Mouse (Mus musculus) ovary, postnatal 14 days (tissue): ENCODE measurements at regions not wholly inside any gene's neighbourhood (a gene's known extent, or its start where the extent isn't known, plus 50 kb on each side); places are given as distances from the start of the nearest gene placed in this dataset.

ENCODE experiments used
- DNase-seq: peaks from one replicate; pipeline ENCODE4 v3.0.0; 2022; ENCODE audit warnings: low spot score

DNA sequence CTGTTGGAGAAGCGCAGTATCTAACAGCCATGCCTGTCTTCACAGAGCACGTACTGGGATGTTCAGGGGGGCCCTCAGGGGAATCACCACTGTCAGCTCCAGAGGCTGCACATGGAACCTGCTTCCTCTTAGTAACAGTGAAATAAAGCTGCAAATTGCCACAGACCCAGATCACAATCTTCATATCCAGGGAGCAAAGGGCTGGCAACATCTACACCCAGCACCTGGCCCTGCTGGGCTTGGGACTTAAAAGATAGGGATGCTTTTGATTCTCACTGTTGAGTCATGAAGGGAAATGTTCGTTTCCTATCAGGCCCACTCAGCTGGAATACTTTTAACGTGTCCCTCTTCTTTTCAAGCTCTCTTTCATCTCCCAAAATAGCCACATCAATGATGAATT lies 322.4 kb upstream of the Trib2 start:
- DNase-seq: no peak

DNA sequence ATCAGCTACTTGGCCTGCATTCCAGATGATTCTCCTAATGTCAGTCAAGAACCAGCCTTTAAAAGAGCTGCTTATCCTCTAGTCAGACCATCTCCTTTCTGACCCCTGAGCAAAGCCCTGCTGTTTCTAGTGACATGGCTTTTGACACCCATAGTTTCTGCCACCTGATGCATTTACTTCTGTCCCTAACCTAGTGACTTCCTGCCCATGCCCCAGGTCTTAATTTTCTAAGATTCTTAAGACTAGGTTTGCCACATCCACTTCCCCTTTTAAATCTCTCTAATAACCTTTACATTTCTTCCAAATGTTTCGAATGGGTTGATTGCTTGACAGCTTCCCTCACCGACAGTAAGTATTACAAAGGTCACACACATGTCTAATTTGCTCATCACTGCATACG lies 321.1 kb upstream of the Trib2 start:
- no peak for DNase-seq

DNA sequence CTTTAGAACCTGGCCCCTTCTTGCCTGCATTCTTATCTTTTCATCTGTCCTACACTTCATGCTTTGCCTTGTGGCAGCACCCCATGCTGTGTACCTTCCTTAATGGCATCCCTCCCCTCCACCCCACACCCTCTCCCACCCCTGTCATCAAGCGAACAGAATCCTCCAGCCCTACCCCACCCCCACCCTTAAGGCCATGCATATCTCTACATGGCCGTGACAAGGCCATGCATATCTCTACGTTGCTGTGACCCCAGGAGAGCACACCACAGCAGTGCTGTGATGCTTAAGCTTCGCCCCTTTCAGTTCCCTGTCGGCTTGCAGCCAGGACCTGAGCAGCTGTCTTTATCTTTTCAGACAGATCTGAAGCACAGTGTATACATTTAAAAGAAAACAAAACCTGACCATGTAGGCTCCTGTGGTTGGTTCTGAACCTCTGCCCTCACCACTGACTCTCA lies 319.5 kb upstream of the Trib2 start:
- DNase-seq: no peak

DNA sequence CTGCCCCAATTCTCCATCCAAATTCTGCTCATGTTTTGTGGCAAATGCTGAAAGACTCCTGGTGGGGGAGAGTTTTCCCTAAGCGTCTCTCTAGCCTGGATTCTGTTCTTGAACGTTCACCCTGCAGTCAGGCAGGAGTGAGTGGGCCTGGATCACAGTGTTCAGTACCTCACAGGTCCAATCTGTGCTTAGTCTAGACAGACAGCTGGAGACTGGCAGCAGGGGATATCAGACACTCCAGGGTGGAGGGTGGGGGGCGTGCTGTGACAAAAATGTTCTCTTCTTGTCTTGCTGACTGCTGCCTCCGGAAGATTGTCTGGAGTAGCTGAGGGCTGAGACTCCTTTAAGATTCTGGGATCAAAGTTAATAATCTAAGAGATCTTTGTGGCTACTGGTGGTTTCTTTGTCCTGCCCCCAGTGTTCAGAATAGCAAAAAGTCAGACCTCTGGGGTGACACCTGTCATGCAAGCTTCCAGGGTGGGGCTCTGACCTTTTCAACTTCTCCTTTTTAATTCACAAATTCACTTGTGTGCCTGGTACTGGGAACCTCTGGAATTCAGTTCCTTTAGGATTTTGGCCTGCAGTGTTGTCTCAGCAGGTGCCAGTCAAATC lies 319.0 kb upstream of the Trib2 start:
- DNase-seq: no peak

DNA sequence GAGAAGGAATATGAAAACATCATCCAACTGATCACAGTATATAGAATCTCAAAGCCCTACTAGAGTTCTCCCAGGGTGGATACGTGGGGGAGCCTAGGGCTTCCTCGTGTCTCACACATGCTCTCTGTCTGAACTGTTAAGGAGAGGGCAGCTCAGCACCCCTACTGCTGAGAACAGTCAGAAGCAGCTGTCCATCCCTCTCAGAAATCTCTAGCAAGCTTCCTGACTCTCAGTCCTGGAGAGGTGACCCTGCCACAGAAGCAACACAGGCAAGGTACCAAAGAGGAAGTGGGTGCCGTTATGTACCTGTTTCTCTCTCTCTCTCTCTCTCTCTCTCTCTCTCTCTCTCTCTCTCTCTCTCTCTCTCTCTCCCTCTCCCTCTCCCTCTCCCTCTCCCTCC lies 317.7 kb upstream of the Trib2 start:
- no peak for DNase-seq

DNA sequence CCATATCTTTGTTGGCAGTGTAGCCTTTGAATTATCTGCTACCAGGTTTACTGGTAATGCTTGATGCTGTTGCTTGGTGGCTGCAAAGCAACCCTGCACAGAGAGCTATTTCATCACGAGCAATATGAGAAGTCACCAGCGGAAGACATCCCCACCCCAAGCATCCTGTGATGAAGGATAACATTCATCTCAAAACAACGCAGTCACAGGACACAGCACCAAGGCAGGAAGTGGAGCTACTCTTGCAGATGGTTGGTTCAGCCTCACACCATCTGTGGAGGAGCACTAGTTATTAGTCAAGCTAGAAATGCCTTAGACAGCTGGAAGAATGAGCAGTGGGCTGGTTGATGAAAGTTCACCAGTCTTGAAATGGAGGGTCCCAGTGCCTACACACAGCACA lies 316.5 kb upstream of the Trib2 start:
- no peak for DNase-seq

DNA sequence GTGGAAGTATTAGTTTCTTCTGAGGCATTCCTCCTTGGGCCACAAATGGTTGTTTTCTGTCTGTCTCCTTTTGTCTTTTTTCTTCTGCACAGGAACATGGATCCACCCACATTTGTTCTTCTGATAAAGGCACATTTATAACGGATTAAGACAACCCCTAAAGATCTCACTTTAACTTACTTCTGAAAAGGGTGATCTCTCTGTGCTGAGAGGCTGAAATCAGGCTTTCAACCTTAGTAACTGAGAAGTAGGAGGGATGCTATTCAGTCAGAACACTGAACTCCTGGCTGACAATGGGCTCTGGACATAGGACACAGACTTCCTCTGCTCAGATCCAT lies 315.0 kb upstream of the Trib2 start:
- no peak for DNase-seq

DNA sequence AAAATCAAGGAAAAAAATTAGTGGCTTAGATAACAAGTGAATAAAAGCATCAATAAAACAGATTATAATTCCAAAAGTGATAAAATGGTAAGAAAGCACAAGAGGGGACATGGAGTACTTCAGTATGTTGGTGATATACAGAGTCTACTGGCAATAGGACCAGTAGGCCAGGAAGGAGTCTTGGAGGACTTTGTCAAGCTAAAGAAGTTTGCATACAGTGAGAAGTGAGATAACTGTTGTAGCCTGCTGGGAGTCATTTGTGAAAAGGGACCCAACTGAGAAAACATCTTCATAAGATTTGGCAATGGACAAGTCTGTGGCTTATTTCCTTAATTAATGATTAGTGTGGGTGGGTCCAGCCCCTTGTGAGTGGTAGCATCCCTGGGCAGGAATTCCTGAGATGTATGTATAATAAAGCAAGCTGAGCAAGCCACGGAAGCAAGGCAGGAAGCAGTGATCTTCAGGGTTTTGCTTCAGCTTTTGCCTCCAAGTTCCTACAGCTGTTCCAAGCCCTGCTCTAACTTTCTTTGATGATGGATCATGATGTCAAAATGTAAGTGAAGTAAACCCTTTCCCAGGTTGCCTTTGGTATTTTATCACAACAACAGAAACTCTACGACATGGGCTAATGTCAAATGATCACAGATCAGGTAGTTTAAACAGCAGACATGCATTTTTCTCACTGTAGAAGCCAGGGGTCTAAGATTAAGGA lies 314.5 kb upstream of the Trib2 start:
- no peak for DNase-seq

DNA sequence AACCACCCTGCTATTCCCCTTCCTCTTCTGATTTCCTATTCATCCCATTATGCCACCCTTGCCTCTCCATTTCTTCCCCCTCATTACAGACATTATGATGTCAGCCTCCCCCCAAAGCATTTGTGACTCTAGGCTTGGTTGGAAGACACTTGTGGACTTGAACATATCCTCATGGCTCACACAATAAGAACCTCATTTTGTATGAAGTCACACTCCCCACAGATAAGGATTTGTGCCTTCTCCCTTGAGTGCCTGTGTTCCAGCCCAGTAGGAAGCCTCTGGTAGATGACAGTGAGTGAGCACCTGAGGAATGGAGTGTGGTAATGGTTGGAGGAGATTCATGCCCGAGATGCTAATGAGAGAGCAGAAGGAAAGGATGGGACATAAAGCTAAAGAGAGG lies 313.9 kb upstream of the Trib2 start:
- DNase-seq: no peak

DNA sequence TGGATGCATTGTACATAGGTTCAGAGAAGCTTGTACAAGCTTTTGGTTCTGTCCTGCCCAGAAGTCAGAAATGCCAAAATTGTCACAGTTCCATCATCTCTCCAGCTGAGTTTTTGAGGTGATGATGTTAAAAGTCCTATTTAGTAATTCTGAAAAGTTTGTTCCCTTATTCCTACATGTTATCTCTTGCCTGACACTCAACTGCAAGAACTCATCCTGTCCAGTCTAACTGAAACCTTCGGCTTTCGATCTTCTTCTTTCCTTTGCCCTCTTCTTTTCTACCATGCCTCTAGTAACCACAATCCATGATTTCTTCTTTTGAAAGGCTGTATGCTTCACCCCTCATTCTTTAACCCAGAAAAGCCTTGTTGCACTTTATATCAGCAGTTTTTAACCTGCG lies 313.2 kb upstream of the Trib2 start:
- DNase-seq: no peak

DNA sequence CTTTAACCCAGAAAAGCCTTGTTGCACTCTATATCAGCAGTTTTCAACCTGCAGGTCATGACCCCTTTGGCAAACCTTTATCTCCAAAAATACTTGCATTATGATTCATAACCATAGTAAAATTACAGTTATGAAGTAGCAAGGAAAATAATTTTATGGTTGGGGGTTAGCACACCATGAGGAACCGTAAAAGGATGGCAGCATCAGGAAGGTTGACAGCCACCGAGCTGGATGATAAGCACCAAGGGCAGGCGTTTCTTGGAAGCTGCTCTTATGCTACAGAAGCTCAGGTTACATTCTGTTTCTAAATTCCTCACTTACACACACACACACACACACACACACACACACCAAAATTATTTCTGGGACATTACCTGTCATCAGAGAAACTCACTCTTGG lies 312.5 kb upstream of the Trib2 start:
- no peak for DNase-seq

DNA sequence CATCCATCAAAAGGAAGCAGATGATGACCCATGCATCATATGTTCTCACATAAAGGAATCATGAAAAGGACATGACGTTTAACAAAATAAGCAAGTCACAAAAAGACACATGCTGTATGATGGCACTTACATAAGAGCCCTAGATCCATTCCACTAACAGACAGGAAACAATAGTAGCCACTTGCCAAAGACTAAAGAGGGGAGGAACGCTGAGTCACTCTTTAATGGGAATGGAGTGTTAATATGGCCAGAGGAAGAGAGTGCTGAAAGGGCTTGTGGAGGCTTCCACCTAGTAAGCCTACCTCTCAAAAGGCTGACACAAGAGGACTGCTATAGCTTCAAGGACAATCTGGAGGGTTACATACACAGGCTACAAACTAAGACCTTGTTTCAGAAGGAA lies 308.2 kb upstream of the Trib2 start:
- DNase-seq: no peak

DNA sequence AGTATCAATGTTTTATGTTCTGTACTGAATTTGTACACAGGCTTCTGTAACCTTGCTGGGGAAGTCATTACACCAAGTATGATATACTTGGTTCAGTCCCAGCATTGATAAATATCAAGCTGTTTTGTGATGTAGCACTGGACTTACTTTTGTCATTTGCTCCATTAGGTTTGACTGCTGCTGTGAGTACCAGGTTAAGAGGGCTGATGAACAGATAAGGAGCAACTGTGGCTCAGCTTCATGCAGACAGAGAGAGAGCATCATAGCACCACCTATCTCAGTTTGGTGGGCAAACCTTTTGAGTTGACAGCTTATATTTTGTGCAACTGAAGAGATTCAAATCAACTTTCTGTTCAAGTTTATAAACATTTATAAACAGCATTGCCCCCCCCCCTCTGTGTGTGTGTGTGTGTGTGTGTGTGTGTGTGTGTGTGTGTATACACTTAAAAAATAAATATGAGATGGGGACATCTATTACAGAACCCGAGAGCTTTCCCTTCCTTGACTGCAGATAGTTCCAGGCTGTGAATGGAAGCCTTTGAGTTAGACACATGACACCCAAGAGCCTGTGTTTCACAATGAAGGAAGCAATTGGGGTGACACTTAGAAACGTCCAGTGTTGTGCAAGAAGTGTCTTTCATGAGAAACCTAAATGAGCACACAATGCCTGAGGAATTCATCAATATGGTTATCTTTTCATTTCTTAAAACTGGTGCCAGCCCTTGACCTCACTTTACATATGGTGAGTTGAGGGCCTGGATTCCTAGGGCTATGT lies 305.8 kb upstream of the Trib2 start:
- no peak for DNase-seq

DNA sequence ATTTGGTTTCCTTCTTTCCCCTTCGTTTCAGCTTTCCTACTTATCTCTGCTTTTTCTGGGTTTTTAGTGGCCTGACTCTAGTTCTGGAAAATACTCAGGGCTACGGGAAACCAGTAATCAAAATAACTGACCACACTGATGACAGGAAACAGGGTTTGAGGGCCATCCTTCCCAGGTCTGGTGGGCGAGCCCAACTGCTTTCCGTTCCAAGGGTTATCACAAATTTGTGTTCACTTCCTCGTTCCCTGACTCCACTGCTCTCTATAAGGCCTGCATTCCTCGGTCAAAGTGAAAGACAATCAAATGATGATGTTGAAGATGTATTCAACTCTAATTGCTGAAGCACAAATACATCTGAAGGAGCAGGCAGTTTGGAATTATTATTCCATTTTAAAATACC lies 305.1 kb upstream of the Trib2 start:
- DNase-seq: no peak

DNA sequence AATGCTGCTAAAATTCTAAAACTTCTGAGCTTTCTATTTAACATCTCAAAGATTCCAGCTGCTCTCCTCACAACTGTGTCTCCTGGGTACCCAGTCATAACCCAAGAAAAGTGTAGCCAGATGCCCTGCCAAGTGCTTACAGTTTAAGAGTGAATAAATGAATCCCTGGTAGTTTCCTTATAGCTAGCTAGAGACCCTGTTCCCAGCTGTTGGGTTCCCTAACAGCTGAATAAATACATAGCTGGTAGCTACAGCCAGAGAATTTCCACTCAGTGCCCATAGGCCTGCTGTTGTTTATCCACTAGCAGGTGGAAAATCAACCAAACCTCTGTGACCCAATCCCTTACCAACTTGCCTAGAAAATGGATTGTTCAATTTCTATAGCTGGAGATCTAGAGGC lies 302.0 kb upstream of the Trib2 start:
- DNase-seq: no peak

DNA sequence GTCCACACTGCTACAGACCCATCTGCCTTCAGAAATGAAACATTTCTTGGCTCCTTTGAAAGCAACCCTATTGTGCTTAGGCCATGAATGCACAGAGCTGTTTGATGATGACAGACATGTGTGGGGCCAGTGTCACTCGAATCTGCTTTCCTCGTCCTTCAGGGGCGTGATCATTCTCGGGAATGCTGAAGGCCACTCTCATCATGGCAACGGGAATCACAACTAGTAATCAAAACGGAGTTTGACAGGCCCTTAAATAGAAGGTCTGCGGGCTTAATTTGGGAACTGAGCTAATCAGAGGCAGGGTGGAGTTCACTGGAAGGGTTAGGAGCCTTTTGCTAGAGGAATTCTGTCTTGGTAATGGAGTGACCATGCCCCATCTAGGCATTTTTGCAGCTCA lies 290.2 kb upstream of the Trib2 start:
- DNase-seq: no peak

DNA sequence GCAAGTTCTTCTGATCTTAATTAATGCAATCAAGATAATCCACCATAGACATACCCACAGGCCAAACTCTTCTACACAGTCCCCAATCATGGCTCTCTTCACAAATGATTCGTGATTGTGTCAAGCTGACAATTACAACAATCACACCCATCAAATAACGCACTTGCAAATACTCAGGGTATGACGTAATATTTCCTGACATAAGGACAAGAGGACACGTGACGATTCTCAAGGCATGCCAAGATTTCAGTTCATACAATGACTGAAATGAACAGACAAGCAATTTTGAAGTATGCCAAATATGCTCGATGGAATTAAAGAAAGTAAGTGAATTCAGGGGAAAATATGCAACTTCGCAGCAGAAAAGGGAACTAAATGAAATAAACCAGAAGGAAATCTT lies 282.1 kb upstream of the Trib2 start:
- no peak for DNase-seq

DNA sequence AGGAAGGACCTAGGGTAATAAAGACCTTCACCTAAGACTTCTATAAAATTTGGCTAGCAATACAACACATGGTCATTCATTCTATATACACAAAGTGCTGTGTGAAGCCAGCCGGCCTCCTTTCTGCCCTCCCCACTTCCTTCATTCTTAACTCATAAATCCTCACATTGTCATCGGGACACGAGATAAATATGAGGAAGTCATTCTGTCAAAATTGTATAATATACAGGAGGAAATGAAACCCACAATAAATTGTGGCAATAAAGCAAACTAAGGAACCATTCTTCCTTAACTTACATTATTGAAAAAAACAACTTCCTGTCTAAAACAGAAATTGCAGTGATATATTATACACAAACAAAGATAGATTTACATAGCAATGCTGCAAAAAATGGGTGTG lies 275.9 kb upstream of the Trib2 start:
- DNase-seq: no peak

DNA sequence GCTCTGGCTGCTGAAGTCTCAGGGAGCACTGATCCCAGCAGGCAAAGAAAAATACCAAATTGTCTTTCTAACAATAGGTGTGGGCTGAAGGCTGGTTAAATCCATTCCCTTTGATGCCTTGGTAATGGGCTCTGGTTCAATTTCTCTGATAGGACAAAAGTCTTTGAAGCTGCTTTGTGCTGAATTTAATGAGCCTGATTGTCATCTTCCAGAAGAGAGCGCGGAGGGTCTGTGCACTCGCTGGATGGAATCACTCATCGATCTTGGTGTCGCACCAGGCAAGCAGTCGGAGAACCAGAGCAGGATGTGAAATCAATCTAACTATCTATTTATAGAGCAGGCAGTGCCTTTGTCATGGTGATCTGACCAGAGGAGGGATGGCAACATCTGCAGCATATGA lies 274.6 kb upstream of the Trib2 start:
- DNase-seq: no peak

DNA sequence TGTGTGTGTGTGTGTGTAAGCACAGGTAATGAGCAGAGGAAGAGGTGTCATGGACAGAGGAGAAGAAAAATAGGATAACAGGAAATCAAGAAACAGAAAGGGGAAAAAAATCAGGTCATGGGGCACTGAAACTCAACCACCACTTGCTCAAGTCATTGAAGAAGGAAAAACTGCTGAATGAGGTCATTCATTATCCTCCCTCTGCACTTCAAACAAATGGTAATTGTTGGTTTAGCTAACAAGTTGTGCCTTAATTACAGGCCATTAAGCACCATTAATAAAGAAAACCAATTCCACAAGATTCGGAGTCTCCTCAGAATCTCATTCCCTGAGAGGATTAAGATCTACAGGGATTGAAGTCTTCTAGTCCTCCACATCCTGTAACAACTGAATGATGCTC lies 266.5 kb upstream of the Trib2 start:
- DNase-seq: no peak

DNA sequence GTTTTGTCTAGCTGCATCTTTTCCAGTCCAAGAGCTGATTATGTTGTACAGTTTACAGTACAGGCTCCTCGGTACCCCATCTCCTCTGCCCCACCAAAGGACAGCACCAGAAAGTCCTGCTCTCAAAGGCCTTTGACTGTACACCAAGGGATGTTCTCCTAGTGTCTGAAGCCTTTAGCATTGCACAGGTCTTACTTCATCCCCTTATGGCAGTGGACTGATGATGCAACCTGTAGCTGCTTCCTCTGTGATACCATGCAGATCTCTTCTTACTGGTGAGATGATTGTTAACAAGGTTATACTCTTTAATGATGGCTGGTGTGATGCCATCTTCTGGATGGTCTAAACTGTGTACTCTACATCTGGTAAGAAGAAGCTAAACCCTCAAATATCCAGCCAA lies 260.5 kb upstream of the Trib2 start:
- no peak for DNase-seq

DNA sequence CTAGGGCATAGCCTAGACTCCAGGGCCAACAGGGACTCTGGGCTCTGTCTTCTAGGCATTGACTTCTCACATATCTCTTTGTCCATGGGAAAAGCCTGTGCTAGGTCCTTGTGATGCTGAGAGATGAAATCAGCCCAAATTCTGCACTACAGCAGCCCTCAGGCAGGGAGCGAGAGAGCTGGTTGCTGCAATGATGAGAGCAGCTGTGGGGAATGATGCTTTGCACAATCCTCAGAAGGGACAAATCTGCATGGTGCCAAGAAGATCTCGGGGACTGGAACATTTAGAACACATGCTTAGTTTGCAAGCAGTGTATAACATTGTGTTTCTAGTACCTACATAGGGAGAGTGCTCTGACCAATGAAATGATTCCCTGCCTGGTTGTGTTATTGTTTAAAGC lies 259.2 kb upstream of the Trib2 start:
- no peak for DNase-seq

DNA sequence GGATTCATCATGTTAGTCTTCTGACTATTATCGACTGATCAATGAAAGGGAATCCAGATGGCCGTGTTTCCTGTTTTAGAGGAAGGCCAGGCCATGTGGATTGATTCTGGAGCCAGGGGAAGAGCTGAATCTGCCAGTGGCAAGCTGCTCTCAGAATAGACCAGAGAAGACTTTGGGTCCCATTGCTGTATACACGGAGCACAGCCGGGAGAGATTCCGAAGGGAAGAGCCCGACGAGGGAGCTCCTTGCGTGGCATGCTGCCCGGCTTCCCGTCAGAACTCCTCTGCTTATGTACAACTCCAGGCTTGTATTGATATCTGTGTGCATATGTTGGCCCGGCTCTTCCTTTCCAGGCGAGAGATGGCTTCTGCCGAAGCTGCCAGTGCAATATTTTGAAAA lies 252.2 kb upstream of the Trib2 start:
- DNase-seq: no peak

DNA sequence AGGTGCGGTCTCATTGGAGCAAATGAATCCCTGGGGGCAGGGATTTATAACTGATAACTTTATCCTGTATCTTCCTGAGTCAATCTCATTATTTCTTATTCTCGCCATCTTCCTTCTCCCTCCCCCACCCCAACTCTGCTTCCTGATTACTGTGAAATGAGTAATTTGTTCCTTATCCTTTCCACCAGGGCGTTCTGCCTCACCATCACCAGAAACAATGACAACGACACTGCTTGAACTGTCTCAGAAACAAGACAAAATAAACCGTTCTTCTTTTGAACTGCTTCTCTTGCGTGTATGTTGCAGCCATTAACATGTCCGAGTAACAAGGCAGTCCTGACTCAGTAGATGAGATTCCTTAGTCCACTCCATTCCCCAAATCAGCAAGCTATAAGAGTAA lies 246.0 kb upstream of the Trib2 start:
- DNase-seq: no peak
